Mouse (Mus musculus): ENCODE measurements at regions not wholly inside any gene's neighbourhood (a gene's known extent, or its start where the extent isn't known, plus 50 kb on each side); places are given as distances from the start of the nearest gene placed in this dataset.

DNA sequence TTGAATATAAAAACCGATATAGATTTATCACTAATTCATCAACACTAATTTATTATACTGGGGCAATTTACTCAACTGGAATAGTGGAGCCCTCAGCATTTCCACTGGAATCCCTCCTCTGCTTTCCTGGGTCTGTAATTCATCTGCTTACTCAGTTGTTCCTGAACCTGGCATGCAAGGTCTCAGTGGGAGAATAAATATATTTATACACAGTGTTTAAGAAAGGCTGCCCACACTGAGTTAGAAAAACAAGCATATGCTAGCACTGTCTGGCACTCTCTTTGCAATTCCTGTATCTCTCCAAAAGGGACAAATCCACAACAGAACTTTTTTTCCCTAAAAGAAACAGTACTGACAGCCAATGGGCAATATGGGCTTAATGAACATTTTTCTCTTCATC lies 100.1 kb upstream of the Gm10192 start:
- peak; percentile 2 to 5 for DNase-seq (ENCODE audit: low spot score in 2 of 2)
- intact Hi-C loops (cut with DNase I): no loop called here

DNA sequence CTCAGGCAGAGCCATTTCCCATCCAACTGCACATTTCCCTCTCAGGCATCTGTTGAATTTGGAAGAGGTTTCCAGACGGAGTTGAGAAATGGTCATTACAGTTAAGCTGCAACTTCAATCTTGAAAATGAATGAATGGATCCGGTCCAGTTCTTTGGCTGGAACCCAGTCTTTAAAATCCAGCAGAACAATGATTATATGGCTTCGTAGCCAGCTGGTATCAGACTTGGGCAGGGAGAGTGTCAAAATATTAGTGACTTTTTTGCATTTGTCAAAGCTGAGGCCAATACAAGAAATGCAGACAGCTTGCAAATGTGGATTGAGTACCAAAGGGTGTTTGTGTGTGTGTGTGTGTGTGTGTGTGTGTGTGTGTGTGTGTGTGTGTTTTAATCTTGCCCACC lies 99.7 kb upstream of the Gm10192 start:
- no peak for DNase-seq (ENCODE audit: low spot score in 2 of 2)
- intact Hi-C loops (cut with DNase I): no loop called here

DNA sequence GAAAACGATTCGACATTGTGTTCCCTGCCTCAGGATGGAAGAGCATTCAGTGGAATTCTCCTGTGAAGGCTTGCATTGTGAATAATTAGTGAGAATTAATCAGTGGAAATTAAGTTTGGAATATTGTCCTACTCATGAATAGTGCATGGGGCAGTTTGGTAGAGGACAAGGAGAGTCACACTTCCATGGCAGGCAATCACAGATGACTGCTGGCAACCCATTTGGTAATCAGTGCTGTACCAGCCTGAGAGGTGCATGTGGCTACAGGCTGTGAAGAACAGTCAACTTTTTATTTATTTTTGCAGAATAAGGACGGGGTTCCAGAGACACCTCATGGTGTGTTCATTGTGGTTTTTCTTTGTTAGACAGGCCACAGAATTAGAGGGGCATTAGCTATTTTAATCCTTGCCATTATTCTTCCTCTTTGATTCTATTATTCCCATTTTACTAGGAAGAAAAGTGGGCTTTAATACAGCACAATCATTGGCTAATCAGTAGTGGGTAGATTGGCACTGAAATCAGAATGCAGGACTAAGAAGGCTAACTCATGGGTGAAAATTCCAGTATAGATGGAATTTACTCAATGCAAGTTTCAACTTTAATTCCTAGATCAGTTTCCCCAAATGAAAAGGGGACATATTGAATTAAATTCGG lies 98.3 kb upstream of the Gm10192 start:
- intact Hi-C loops (cut with DNase I): no loop called here
- DNase-seq (ENCODE audit: low spot score in 2 of 2): no peak

DNA sequence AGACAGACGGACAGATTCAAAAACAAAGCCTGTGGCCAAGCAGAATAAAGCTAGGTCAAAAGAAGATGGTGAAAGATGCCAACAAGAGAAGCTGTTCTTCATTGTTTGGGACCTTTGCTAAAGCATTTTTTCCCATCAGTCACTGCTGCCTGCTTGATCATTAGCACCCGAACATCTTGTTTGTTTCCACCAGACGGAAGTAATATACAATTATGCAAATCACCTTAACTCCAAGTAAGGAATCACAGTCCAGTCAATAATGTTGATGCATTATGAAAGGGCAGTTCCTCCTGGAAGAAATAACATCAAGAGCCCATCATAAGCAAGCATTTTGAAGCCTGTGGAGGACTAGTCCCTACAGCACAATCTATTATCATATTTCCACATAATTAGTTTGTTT lies 97.7 kb upstream of the Gm10192 start:
- intact Hi-C loops (cut with DNase I): no loop called here
- no peak for DNase-seq (ENCODE audit: low spot score in 2 of 2)

DNA sequence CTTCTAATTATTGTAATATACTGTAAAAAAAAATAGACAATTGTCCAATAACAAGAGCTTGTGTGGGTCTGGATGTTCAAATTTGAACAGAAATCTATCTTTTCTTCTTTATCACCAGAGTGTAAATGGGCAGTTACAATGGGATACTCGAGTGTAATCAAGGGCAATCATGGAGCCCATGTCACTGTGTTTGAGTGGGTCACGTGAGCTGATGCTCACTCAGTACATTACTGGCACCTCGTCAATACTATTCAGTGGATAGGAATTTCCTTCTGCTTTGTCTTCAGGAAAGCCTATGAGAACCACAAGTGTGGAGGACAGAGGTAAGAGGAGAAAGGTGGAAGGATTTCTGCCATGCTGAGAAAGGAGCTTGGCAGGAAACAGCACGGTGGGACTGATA lies 54.0 kb upstream of the Gm10192 start:
- no peak for DNase-seq (ENCODE audit: low spot score in 2 of 2)
- intact Hi-C loops (cut with DNase I): no loop called here

DNA sequence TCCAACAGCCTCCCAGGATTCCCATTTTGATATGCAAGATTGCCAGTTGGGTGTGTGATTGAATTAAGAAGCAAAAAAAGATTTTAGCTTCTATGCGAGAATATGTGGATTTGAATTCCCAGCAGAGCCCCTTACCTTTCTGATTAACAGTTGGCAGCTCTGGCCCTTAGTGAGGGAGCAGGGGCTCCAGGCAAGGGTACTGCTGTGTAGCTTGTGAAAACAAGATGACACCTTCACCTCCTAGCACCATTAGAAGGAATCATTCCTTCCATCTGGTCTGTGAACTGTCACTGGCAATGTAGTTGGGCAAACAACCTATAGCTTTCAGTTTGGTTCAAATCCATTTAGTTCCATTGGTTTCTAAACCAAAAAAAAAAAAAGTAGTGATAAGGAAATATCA lies 53.4 kb upstream of the Gm10192 start:
- DNase-seq (ENCODE audit: low spot score in 2 of 2): no peak
- intact Hi-C loops (cut with DNase I): no loop called here

DNA sequence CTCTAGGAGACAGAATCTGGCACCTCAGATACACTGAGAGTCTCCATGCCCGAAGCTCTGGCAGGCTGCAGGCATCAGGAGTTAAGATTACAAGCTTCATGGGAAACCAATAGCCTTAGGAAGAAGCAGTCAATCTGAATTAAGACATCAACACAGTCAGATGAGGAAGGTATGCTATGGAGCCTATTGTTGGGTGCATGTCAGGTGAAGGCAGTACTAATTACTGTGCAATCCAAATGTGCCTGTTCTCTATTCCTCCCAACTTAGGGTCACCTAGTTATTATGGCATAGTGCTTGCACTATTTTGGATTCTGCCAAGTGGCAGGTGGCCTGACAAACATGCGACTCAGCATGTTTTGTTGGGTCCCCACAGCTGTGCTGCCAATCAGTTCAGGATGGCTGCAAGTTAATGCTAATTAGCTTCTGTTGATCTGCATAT lies 53.0 kb upstream of the Gm10192 start:
- intact Hi-C loops (cut with DNase I): no loop called here

More for the DNA sequence above, 53.0 kb upstream of the Gm10192 start:
- peak in 1 of 2 experiments; percentile 4 for DNase-seq (ENCODE audit: low spot score in 2 of 2)
